Mouse (Mus musculus): ENCODE measurements around the gene Bbs9.

- TF ChIP-seq MYC (IDR thresholded peaks at IDR 0.05; ENCODE audit: low read depth, low read length) (no peak), CTCF (conservative IDR thresholded peaks at IDR 0.05 in 1 of 2, IDR thresholded peaks at IDR 0.05 in 1 of 2; ENCODE audit: low read depth in 2 of 2, low read length in 2 of 2) (no peak), POLR2A (IDR thresholded peaks at IDR 0.05; ENCODE audit: low read depth, low read length) (no peak), UBTF (IDR thresholded peaks at IDR 0.05; ENCODE audit: low read depth, low read length) (no peak), MAX (IDR thresholded peaks at IDR 0.05; ENCODE audit: low read length) (no peak), SIN3A (IDR thresholded peaks at IDR 0.05; ENCODE audit: low read length) (no peak), ETS1 (conservative IDR thresholded peaks at IDR 0.05; ENCODE audit: low read depth, low read length) (no peak), GABPA (IDR thresholded peaks at IDR 0.05; ENCODE audit: insufficient replicate concordance, low read depth, low read length) (no peak), ZKSCAN1 (IDR thresholded peaks at IDR 0.05; ENCODE audit: borderline replicate concordance, low read depth, low read length) (no peak), ELF1 (IDR thresholded peaks at IDR 0.05; ENCODE audit: low read depth, low read length) (no peak), BHLHE40 (IDR thresholded peaks at IDR 0.05; ENCODE audit: low read depth, low read length) (no peak), ZNF384 (IDR thresholded peaks at IDR 0.05; ENCODE audit: low read depth, low read length) (no peak)
Observed at GRCm38 (mm10) chr9:22466212-22466611, 9.3 kb upstream of the Bbs9 start.
